Mouse (Mus musculus) common myeloid progenitor, adult 5-6 weeks (primary cell): ENCODE data around the gene Tor2a. TPM values are rescaled to one million over a fixed set of nuclear protein-coding genes. Genes with fewer than 3 reads are reported as not detected.

ENCODE experiments used
- ATAC-seq: replicated peaks from 2 replicates; pipeline ENCODE4 v1.8.0; 2016; ENCODE audit warnings: low read depth, mild to moderate bottlenecking, moderate TSS enrichment, inconsistent platforms; ENCODE audit not compliant: poor library complexity, severe bottlenecking
- total RNA-seq: library from RNA; stranded (forward); fragments of 200-1000, 187-1606 nt; gene quantifications from 2 replicates; pipeline ENCODE4 v1.2.3, GENCODE M21; 2017

The Tor2a gene
- total RNA-seq, 1 experiment from 2014 or later = 19.9 TPM

DNA sequence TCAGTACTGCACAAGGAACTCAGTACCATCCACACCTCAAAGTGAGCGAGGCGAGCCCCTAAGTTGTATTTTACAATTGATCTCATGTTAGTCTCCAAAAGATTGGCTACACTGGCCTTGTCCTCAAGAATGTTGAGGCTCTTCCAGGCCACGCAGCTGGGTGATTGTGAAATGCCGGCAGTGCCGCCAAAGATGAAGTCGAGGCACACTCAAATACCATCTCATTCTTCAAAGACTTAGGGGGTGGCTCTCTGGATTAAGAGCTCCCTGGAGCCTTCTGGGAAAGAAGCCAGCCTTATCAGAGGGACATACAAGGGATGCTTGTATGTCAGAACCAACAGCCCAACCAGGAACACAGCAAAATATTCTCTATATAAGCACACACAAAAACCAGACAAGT lies 34.3 kb downstream of the Tor2a start:
- ATAC-seq = no peak

DNA sequence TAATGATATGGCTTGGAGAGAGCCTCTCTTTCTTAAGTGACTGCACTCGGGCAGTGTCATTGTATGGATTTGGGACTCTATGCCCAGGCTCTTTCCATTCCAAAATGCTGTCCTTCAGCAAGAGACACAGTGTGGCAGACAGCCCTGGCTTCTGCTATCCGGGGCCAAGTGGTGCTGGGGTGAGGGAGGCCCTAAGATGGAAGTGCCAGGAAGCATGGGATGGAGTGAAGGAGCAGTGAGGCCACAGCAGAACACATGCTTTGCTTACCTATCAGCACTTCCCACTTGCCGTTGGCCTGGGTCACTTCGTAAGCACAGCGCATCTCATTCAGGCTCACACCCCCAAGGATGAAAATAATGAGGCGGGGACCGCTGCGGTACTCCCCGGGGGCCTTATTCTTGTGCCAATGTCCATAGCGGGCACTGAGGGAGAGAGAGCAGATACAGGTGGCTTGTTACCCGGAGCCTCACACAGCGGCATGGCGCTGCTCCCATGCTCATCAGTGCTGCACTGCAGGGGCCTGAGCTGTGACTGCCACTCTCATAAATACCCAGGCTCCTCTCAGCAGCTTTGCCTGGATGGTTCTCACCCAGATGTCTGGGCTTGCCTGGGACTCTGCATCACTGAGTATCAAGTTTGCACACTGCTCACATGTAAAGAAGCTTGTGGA lies 38.8 kb downstream of the Tor2a start:
- ATAC-seq = no peak

DNA sequence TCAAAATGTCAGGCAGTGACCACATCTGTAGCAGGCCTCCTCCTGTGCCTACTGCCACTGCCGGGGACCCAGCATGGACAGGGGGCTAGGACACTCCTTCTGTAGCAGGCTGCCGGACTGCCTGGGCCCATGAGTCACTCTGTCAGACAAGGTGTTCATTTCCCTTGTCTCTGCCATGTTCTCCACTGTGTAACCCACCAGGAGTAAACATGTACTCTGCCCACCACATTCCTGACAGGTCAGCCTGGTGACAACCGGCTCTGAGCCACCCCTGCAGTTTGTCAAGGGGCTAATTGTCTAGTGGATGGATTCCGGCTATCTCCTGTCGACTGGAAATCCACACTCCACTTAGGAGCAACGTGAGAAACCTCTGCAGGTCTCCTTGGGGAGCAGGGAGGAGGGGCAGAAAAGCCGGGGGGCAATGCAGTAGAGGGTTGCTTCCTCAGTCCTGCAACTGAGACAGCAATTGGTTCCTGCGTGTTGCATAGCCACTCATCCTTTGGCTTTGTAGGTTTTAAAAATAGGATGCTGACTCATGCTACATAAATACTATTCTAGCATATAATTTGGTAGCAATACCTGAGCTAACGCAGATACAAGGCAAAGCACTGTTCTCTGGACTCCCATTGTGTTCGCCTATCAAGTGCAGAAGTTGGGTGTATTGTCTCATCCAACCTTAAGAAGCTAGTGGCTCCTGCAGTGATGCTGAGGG lies 41.4 kb downstream of the Tor2a start:
- no peak for ATAC-seq

DNA sequence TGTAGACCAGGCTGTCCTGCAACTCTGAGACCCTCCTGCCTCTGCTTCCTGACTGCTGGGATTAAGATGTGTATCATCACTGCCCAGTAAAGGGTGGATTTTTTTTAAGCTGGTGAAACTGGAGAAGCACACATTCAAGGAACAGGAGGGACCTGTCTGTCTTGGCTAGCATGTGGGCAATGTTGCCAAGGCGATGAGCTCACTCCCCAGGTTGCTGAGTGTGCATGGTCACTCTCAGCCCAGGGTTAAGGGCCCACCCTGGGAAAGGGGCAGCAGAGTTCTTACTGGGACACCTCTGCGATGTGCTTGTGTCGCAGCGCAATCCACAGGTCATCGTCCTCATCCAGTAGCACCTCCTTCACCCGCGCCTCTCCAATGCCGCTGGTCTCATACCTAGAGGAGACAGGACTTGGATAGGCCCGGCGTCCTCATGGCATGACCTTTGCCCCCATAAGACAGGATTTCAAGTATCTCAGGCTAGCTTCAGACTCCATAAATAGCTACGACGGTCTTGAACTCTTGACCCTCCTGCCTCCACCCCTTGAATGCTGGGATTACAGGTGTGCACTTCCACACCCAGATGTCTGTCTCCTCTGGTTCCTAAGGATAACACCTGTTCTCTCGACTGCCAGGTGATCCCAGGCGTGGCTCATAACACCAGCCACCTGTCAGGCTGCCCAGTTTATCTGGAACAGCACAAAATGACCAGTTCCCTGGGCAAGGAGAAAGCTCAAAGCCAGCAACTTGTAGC lies 52.0 kb downstream of the Tor2a start:
- no peak for ATAC-seq

Other genes with a start within 250 kb of the Tor2a start
- gene Fam102a, start 221.9 kb upstream of the Tor2a start, total RNA-seq = 3.6 and 3.9 TPM in 2 replicates
- gene Dpm2, start 186.4 kb upstream of the Tor2a start, total RNA-seq = 37.1 and 40.5 TPM in 2 replicates
- not detected in 2 replicates for gene Pip5kl1, start 182.4 kb upstream of the Tor2a start, total RNA-seq
- gene 9430097D07Rik, start 181.6 kb upstream of the Tor2a start, total RNA-seq = not detected in 2 replicates
- gene St6galnac4, start 170.1 kb upstream of the Tor2a start, total RNA-seq = 25.7 and 28.8 TPM in 2 replicates
- gene St6galnac6, start 157.5 kb upstream of the Tor2a start, total RNA-seq = 12.7 and 22.9 TPM in 2 replicates
- gene Ak1, start 135.5 kb upstream of the Tor2a start, total RNA-seq = 3.5 TPM in 2 replicates
- 17.8 and 24.0 TPM in 2 replicates for gene Eng, start 110.6 kb upstream of the Tor2a start, total RNA-seq
- 27.2 and 39.8 TPM in 2 replicates for gene Fpgs, start 53.1 kb upstream of the Tor2a start, total RNA-seq
- 48.2 and 61.3 TPM in 2 replicates for gene Cdk9, start 44.2 kb upstream of the Tor2a start, total RNA-seq
- gene Sh2d3c, start 36.2 kb upstream of the Tor2a start, total RNA-seq = 13.7 and 19.3 TPM in 2 replicates
- gene 6330409D20Rik, start 16.2 kb upstream of the Tor2a start, total RNA-seq = not detected in 2 replicates
- gene Ttc16, start 18.4 kb downstream of the Tor2a start, total RNA-seq = not detected in 2 replicates
- gene Ptrh1, start 18.6 kb downstream of the Tor2a start, total RNA-seq = 1.3 and 4.0 TPM in 2 replicates
- gene Cfap157, start 27.2 kb downstream of the Tor2a start, total RNA-seq = not detected in 2 replicates
- gene Stxbp1, start 90.0 kb downstream of the Tor2a start, total RNA-seq = 7.4 and 9.1 TPM in 2 replicates
- 13.1 TPM in 2 replicates for gene Fam129b, start 118.9 kb downstream of the Tor2a start, total RNA-seq
- 2,360 and 2,455 TPM in 2 replicates for gene Rpl12, start 204.3 kb downstream of the Tor2a start, total RNA-seq
- 4.0 and 6.2 TPM in 2 replicates for gene Lrsam1, start 204.4 kb downstream of the Tor2a start, total RNA-seq
- 1.6 and 3.0 TPM in 2 replicates for gene Slc2a8, start 224.8 kb downstream of the Tor2a start, total RNA-seq